Mouse (Mus musculus): ENCODE measurements around the gene Pclaf. TPM values are rescaled to one million over a fixed set of nuclear protein-coding genes. Genes with fewer than 3 reads are reported as not detected.

Gene Pclaf
- polyA plus RNA-seq, 1 experiment from 2014 or later: 259 TPM

DNA sequence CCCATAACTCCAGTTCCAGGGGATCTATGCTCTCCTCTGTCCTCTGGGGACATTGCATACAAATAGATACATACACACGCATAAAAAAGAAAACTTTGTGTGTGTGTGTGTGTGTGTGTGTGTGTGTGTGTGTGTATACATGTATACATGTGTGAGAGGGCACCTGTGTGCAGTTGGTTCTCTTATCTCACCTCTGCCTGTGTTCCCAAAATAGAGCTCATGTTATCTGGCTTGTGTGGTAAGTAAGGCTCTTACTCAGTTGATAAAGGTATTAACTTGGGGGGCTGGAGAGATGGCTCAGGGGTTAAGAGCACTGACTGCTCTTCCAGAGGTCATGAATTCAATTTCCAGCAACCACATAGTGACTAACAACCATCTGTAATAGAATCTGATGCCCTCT lies 27.0 kb downstream of the Pclaf start:
- DNase-seq: no peak
- Histone ChIP-seq H3K9ac (no peak overlapping the region), H3K4me3 (ENCODE audit: low read depth, low read length) (no peak overlapping the region), H3K4me2 (no peak overlapping the region), H3K27ac (ENCODE audit: low read depth) (no peak overlapping the region), H3K36me3 (ENCODE audit: insufficient read depth) (no peaks in the 10 kb centered on the region), H3K27me3 (ENCODE audit: insufficient read depth, low read length) (no peaks in the 10 kb centered on the region), H3K9me3 (ENCODE audit: low read depth, low read length) (no peaks in the 10 kb centered on the region), H3K4me1 (ENCODE audit: insufficient read depth) (no peaks in the 10 kb centered on the region)
- no peak for TF ChIP-seq CTCF (IDR thresholded peaks at IDR 0.05; ENCODE audit: low read depth)
- WGBS: 68% methylated on average over 1 of the region's 1 CpGs
- no peak for ATAC-seq (ENCODE audit: insufficient read depth)

GRCm38 (mm10) chr9:65928456-65928855 lies 38.4 kb downstream of the Pclaf start:
- ATAC-seq (ENCODE audit: insufficient read depth): no peak
- H3K36me3 ChIP-seq (ENCODE audit: insufficient read depth): no peaks in the 10 kb centered on the region
- H3K9ac ChIP-seq: no peak overlapping the region
- DNase-seq: no peak
- H3K9me3 ChIP-seq (ENCODE audit: low read depth, low read length): no peaks in the 10 kb centered on the region
- no peak overlapping the region for H3K4me3 ChIP-seq (ENCODE audit: low read depth, low read length)
- H3K4me2 ChIP-seq: no peak overlapping the region
- no peak overlapping the region for H3K27ac ChIP-seq (ENCODE audit: low read depth)
- no peaks in the 10 kb centered on the region for H3K4me1 ChIP-seq (ENCODE audit: insufficient read depth)
- no peaks in the 10 kb centered on the region for H3K27me3 ChIP-seq (ENCODE audit: insufficient read depth, low read length)
- no peak for TF ChIP-seq CTCF (IDR thresholded peaks at IDR 0.05; ENCODE audit: low read depth)

DNA sequence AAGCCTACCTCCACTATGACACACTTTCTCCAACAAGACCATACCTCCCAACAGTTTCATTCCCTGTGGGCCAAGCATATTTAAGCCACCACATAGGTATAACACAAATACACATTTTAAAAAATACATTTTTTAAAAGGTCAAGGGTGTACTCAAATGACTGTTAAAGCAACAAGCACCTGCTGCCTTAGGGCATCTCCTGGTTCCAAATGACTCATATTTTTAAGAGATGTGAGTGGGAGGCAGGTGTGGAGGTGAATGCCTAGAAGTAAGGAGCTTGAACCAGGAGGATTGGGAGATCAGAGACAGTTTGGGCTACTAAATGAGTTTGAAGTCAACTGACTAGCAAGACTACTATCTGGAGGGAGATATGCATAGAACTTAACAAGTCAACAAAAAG lies 39.8 kb downstream of the Pclaf start:
- no peak for DNase-seq
- H3K27me3 ChIP-seq (ENCODE audit: insufficient read depth, low read length): no peaks in the 10 kb centered on the region
- H3K36me3 ChIP-seq (ENCODE audit: insufficient read depth): no peaks in the 10 kb centered on the region
- no peak for ATAC-seq (ENCODE audit: insufficient read depth)
- no peak overlapping the region for H3K4me2 ChIP-seq
- no peaks in the 10 kb centered on the region for H3K9me3 ChIP-seq (ENCODE audit: low read depth, low read length)
- H3K4me1 ChIP-seq (ENCODE audit: insufficient read depth): no peaks in the 10 kb centered on the region
- H3K9ac ChIP-seq: no peak overlapping the region
- H3K27ac ChIP-seq (ENCODE audit: low read depth): no peak overlapping the region
- no peak overlapping the region for H3K4me3 ChIP-seq (ENCODE audit: low read depth, low read length)
- no peak for TF ChIP-seq CTCF (IDR thresholded peaks at IDR 0.05; ENCODE audit: low read depth)

DNA sequence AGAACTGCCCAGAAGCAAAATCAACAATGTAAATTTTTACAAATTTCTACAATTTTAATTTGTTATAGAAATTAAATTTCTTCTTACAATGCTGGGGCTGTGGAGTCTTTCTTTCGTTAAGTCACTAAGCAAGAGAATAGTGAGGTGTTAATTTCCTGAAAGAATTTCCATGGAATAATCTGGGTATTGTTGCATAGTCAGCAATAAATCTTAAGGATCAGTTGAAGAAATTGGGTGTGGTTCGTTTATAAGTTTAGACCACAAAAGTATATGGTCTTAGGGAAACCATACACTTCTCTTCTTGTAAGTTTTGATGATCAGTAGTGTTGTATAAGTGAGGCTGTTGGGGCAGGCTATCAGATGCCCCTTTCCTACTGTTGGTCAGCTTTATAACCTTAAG lies 47.5 kb downstream of the Pclaf start:
- no peak for TF ChIP-seq CTCF (IDR thresholded peaks at IDR 0.05; ENCODE audit: low read depth)
- no peak overlapping the region for H3K4me2 ChIP-seq
- H3K9me3 ChIP-seq (ENCODE audit: low read depth, low read length): no peaks in the 10 kb centered on the region
- 93% methylated on average over 2 of the region's 2 CpGs for WGBS
- H3K4me3 ChIP-seq (ENCODE audit: low read depth, low read length): no peak overlapping the region
- no peak for DNase-seq
- H3K4me1 ChIP-seq (ENCODE audit: insufficient read depth): no peaks in the 10 kb centered on the region
- no peak overlapping the region for H3K27ac ChIP-seq (ENCODE audit: low read depth)
- no peak overlapping the region for H3K9ac ChIP-seq
- no peaks in the 10 kb centered on the region for H3K27me3 ChIP-seq (ENCODE audit: insufficient read depth, low read length)
- ATAC-seq (ENCODE audit: insufficient read depth): no peak
- no peaks in the 10 kb centered on the region for H3K36me3 ChIP-seq (ENCODE audit: insufficient read depth)

- TF ChIP-seq CTCF (IDR thresholded peaks at IDR 0.05; ENCODE audit: low read depth): no peak
- H3K4me3 ChIP-seq (ENCODE audit: low read depth, low read length): no peak overlapping the region
- 90% methylated on average over 3 of the region's 3 CpGs for WGBS
Observed at GRCm38 (mm10) chr9:65951082-65951587, 61.1 kb downstream of the Pclaf start.

More at GRCm38 (mm10) chr9:65951082-65951587, 61.1 kb downstream of the Pclaf start:
- Histone ChIP-seq H3K27ac (ENCODE audit: low read depth) (no peak overlapping the region), H3K9me3 (ENCODE audit: low read depth, low read length) (no peaks in the 10 kb centered on the region), H3K9ac (no peak overlapping the region), H3K4me1 (ENCODE audit: insufficient read depth) (no peaks in the 10 kb centered on the region), H3K36me3 (ENCODE audit: insufficient read depth) (peaks cover 7% of the 10 kb centered on the region; the same call in 1 of the 2 replicates), H3K27me3 (ENCODE audit: insufficient read depth, low read length) (no peaks in the 10 kb centered on the region), H3K4me2 (no peak overlapping the region)
- ATAC-seq (ENCODE audit: insufficient read depth): no peak
- DNase-seq: no peak

Other genes starting within 250 kb of the Pclaf start
- 263 and 267 TPM in 2 replicates for gene Oaz2, start 222.2 kb upstream of the Pclaf start, polyA plus RNA-seq (2014; fragmentation: Nextera tagmentation; extraction: Ambion mirVana)
- gene Zfp609, start 62.7 kb upstream of the Pclaf start, polyA plus RNA-seq (2014; fragmentation: Nextera tagmentation; extraction: Ambion mirVana): 7.4 and 7.6 TPM in 2 replicates
- gene Trip4, start 18.6 kb downstream of the Pclaf start, polyA plus RNA-seq (2014; fragmentation: Nextera tagmentation; extraction: Ambion mirVana): 32.5 and 34.0 TPM in 2 replicates
- gene Csnk1g1, start 18.7 kb downstream of the Pclaf start, polyA plus RNA-seq (2014; fragmentation: Nextera tagmentation; extraction: Ambion mirVana): 19.2 and 19.5 TPM in 2 replicates
- gene Ppib, start 170.0 kb downstream of the Pclaf start, polyA plus RNA-seq (2014; fragmentation: Nextera tagmentation; extraction: Ambion mirVana): 654 and 655 TPM in 2 replicates
- 11.0 and 11.1 TPM in 2 replicates for gene Snx22, start 179.5 kb downstream of the Pclaf start, polyA plus RNA-seq (2014; fragmentation: Nextera tagmentation; extraction: Ambion mirVana)
- 116 TPM in 2 replicates for gene Snx1, start 236.3 kb downstream of the Pclaf start, polyA plus RNA-seq (2014; fragmentation: Nextera tagmentation; extraction: Ambion mirVana)
- 145 and 151 TPM in 2 replicates for gene Ciao2a, start 236.4 kb downstream of the Pclaf start, polyA plus RNA-seq (2014; fragmentation: Nextera tagmentation; extraction: Ambion mirVana)